25 mouse cellular contexts compared by ENCODE assay signal in genomic region chr8:114103401-114103800, GRCm38 (mm10). TPM values are rescaled to one million over a fixed set of nuclear protein-coding genes. Genes with fewer than 3 reads are reported as not detected.
DNase-seq lines count a peak whose midpoint lies in the region; ATAC-seq and TF ChIP-seq lines count a peak whose summit lies in the region.
"Had no signal": no experiment of that assay in that cellular context is flagged by ENCODE, and none has a peak within 500 bp of the region (broad histone marks: within the 10 kb centered on the region; RNA-seq: fewer than 3 reads in every experiment).

No protein-coding gene starts in this region.

- no peaks in the 10 kb centered on the region for H3K36me3 ChIP-seq in forebrain, postnatal 0 days (ENCODE audit: insufficient read depth)
- no peaks in the 10 kb centered on the region for H3K36me3 ChIP-seq in forebrain, embryonic 15.5 days
- H3K36me3 ChIP-seq: embryonic facial prominence, embryonic 12.5 days; embryonic facial prominence, embryonic 15.5 days; heart, embryonic 10.5 days; heart, embryonic 13.5 days had no signal

- intact Hi-C loops in left cerebral cortex, postnatal 14 days (cut with DNase I), result no loop called here
- intact Hi-C loops in left cerebral cortex, postnatal 4 days (cut with DNase I), result no loop called here

- WGBS in forebrain, postnatal 0 days, result 82% methylated on average over 7 of the region's 7 CpGs
- WGBS in forebrain, embryonic 15.5 days, result 79% methylated on average over 7 of the region's 7 CpGs

- no peaks in the 10 kb centered on the region for H3K4me1 ChIP-seq in forebrain, postnatal 0 days (ENCODE audit: insufficient read depth)
- no peaks in the 10 kb centered on the region for H3K4me1 ChIP-seq in forebrain, embryonic 15.5 days
- H3K4me1 ChIP-seq: embryonic facial prominence, embryonic 12.5 days; embryonic facial prominence, embryonic 15.5 days; heart, embryonic 10.5 days; heart, embryonic 13.5 days had no signal

- H3K4me2 ChIP-seq in forebrain, postnatal 0 days (ENCODE audit: low read depth), result no peak overlapping the region
- no peak overlapping the region for H3K4me2 ChIP-seq in forebrain, embryonic 15.5 days (replicated peaks)
- H3K4me2 ChIP-seq: embryonic facial prominence, embryonic 12.5 days; embryonic facial prominence, embryonic 15.5 days; heart, embryonic 13.5 days; hindbrain, embryonic 14.5 days had no signal

- ATAC-seq in forebrain, postnatal 0 days, result peak; percentile 29
- ATAC-seq in forebrain, embryonic 15.5 days (replicated peaks), result no peak
- ATAC-seq: activated CD4-positive, CD25-positive, alpha-beta regulatory T cell, adult 4 months; forebrain, embryonic 16.5 days; hindbrain, postnatal 0 days had no signal

- H3K27ac ChIP-seq in forebrain, postnatal 0 days (ENCODE audit: low read depth, low read length), result no peak overlapping the region
- H3K27ac ChIP-seq in forebrain, embryonic 15.5 days (replicated peaks), result no peak overlapping the region
- H3K27ac ChIP-seq: embryonic facial prominence, embryonic 12.5 days; embryonic facial prominence, embryonic 15.5 days; heart, adult 2 months; heart, embryonic 10.5 days; heart, embryonic 13.5 days; hindbrain, embryonic 14.5 days; hindbrain, postnatal 0 days had no signal

- DNase-seq in forebrain, postnatal 0 days, result no peak
- DNase-seq in left cerebral cortex, postnatal 14 days (ENCODE audit: low spot score in 2 of 2), result peak; percentile 14 to 54
- no peak for DNase-seq in left cerebral cortex, postnatal 4 days
- peak; percentile 10 to 16 for DNase-seq in right cerebral cortex, adult 2 months (ENCODE audit: low spot score in 2 of 2)
- no peak for DNase-seq in right cerebral cortex, postnatal 4 days
- DNase-seq in embryo, embryonic 10.5 days (ENCODE audit: low spot score), result no peak
- DNase-seq: adrenal gland, adult 8-10 months; adrenal gland, postnatal 25 days; cerebellum, adult 18-20 months; cerebellum, adult 9-10 months; cerebellum, postnatal 14 days; gastrocnemius, postnatal 10 days; gastrocnemius, postnatal 36 days; heart, adult 2 months; heart, postnatal 14 days; heart, postnatal 4 days had no signal

- H3K9me3 ChIP-seq in forebrain, postnatal 0 days (ENCODE audit: low read length), result no peaks in the 10 kb centered on the region
- H3K9me3 ChIP-seq in forebrain, embryonic 15.5 days, result no peaks in the 10 kb centered on the region
- H3K9me3 ChIP-seq: embryonic facial prominence, embryonic 12.5 days; embryonic facial prominence, embryonic 15.5 days; heart, embryonic 10.5 days; heart, embryonic 13.5 days had no signal

- H3K4me3 ChIP-seq in forebrain, postnatal 0 days (ENCODE audit: low read depth, low read length), result no peak overlapping the region
- H3K4me3 ChIP-seq in forebrain, embryonic 15.5 days, result no peak overlapping the region
- H3K4me3 ChIP-seq: embryonic facial prominence, embryonic 12.5 days; embryonic facial prominence, embryonic 15.5 days; heart, adult 2 months; heart, embryonic 10.5 days; heart, embryonic 13.5 days had no signal

- H3K27me3 ChIP-seq in forebrain, postnatal 0 days (ENCODE audit: insufficient read depth, low read length), result no peaks in the 10 kb centered on the region
- no peaks in the 10 kb centered on the region for H3K27me3 ChIP-seq in forebrain, embryonic 15.5 days
- H3K27me3 ChIP-seq: embryonic facial prominence, embryonic 12.5 days; embryonic facial prominence, embryonic 15.5 days; heart, embryonic 13.5 days had no signal

- H3K9ac ChIP-seq in forebrain, postnatal 0 days, result no peak overlapping the region
- no peak overlapping the region for H3K9ac ChIP-seq in forebrain, embryonic 15.5 days (replicated peaks)
- H3K9ac ChIP-seq: embryonic facial prominence, embryonic 12.5 days; embryonic facial prominence, embryonic 15.5 days; heart, embryonic 13.5 days; hindbrain, embryonic 14.5 days had no signal

- no peak for TF ChIP-seq CTCF in forebrain, postnatal 0 days (IDR thresholded peaks at IDR 0.05; ENCODE audit: low read depth)

RNA-seq across cellular contexts. Expression of gene Nudt7, which starts 30.0 kb away (rescaled TPM):
- total RNA-seq in forebrain, postnatal 0 days (2014; rRNA removed), result 1.5 and 1.8 TPM in 2 replicates
- polyA plus RNA-seq in forebrain, postnatal 0 days (2015; fragmentation: Nextera tagmentation; extraction: Ambion mirVana), result 3.8 and 4.2 TPM in 2 replicates
- polyA plus RNA-seq in forebrain, embryonic 15.5 days (2015; fragmentation: Nextera tagmentation; extraction: Ambion mirVana), result 3.8 and 4.2 TPM in 2 replicates
- 1 to 10 TPM; 4.1 to 4.4 TPM for total RNA-seq in left cerebral cortex, postnatal 14 days (2021)
- total RNA-seq in left cerebral cortex, postnatal 4 days (2021), result 1 to 10 TPM; 1.0 to 1.8 TPM

Comparison
In these comparisons a context has a peak if more than half of its experiments do, and no peak if none do; other contexts are left out.
1. DNase-seq: peak in left cerebral cortex, postnatal 14 days (2 of 2) and right cerebral cortex, adult 2 months (2 of 2); none in forebrain, postnatal 0 days (single experiment), left cerebral cortex, postnatal 4 days (single experiment), right cerebral cortex, postnatal 4 days (single experiment) and embryo, embryonic 10.5 days (single experiment).